In the genomic region with DNA sequence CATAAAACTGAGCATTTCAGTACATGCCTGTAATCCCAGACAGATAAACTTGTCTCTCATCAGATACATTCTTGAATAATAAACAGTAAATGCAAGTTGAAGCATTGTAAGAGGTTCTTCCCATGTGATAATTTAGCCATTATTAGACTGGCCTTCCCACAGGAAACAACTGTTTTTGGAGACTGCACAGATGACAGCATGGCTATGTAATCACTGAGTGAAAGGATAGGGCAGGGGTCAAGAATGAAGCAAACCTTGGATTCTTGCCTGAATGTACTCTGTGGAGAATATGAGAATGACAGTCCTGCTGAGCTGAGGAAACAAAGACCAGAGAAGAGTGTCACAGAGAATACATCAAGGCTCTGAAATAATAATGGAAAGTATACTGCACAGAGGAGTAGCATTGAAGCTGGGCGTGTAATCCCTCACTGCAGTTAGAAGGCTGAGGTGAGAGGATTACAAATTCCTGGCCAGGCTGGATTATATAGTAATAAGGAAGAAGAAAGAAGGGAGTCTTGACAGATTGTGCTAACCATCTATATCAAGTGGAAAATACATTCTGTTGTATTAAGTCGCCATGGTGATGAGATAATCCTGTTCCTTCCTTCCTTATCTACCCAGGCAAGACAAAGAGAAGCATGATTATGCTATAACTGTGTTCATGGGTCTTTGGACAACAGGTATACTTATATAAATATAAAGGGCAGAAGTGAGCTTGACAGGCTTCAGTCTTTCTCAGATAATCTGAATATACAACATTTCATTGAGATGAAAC, we compare ENCODE assay signal across 10 mouse cellular contexts.
DNase-seq lines count a peak whose midpoint lies in the region; ATAC-seq lines count a peak whose summit lies in the region.
"Had no signal": no experiment of that assay in that cellular context is flagged by ENCODE, and none has a peak within 500 bp of the region (broad histone marks: within the 10 kb centered on the region; RNA-seq: fewer than 3 reads in every experiment).

No protein-coding gene starts in this region.

- H3K9me3 ChIP-seq in heart, embryonic 11.5 days (replicated peaks; ENCODE audit: control insufficient read depth, low read length) = no peaks in the 10 kb centered on the region
- no peaks in the 10 kb centered on the region for H3K9me3 ChIP-seq in lung, embryonic 16.5 days (ENCODE audit: control insufficient read depth, low read length)

- peak; percentile 15 for DNase-seq in kidney, adult 11 months
- no peak for DNase-seq in kidney, adult 18-20 months
- DNase-seq in adrenal gland, adult 8-10 months = peak; percentile 36
- DNase-seq in frontal cortex, adult 2 months (ENCODE audit: extremely low spot score in 1 of 2, low spot score in 1 of 2) = no peak
- DNase-seq in c-Kit-positive CD71-positive TER-119-positive erythroid progenitor cells, embryonic 14.5 days (ENCODE audit: low spot score) = no peak
- no peak for DNase-seq in thymus, postnatal 10 days (ENCODE audit: low spot score in 2 of 2)
- DNase-seq: thymus, postnatal 25 days had no signal

- peaks cover 9% of the 10 kb centered on the region; the same call in 1 of the 2 replicates for H3K4me1 ChIP-seq in heart, embryonic 11.5 days (ENCODE audit: control insufficient read depth, insufficient read depth, low read length)
- peaks cover 6% of the 10 kb centered on the region for H3K4me1 ChIP-seq in lung, embryonic 16.5 days (replicated peaks; ENCODE audit: control insufficient read depth, insufficient read depth, low read length)

- 61% methylated on average over 2 of the region's 2 CpGs for WGBS in heart, embryonic 11.5 days (ENCODE audit: insufficient replicate concordance)
- 60% methylated on average over 2 of the region's 2 CpGs for WGBS in lung, embryonic 16.5 days

- peak overlapping the region; percentile 70 for H3K27ac ChIP-seq in heart, embryonic 11.5 days (ENCODE audit: low read depth, low read length)
- peak overlapping the region; percentile 27; the same call in 1 of the 2 replicates for H3K27ac ChIP-seq in lung, embryonic 16.5 days (ENCODE audit: low read length)
- H3K27ac ChIP-seq: liver, embryonic 14.5 days had no signal

- ATAC-seq in heart, embryonic 11.5 days (replicated peaks; ENCODE audit: insufficient number of reproducible peaks, low FRiP score, low TSS enrichment) = peak; percentile 68; the same call in 1 of the 2 replicates
- peak; percentile 92 for ATAC-seq in lung, embryonic 16.5 days (ENCODE audit: low read depth)

- no peak overlapping the region for H3K4me2 ChIP-seq in heart, embryonic 11.5 days
- no peak overlapping the region for H3K4me2 ChIP-seq in lung, embryonic 16.5 days (ENCODE audit: low read depth, low read length)

- H3K36me3 ChIP-seq in heart, embryonic 11.5 days (ENCODE audit: control insufficient read depth, insufficient read depth, low read length) = no peaks in the 10 kb centered on the region
- H3K36me3 ChIP-seq in lung, embryonic 16.5 days (ENCODE audit: control insufficient read depth, insufficient read depth, low read length) = no peaks in the 10 kb centered on the region

- no peaks in the 10 kb centered on the region for H3K27me3 ChIP-seq in heart, embryonic 11.5 days (ENCODE audit: control insufficient read depth, insufficient read depth, low read length)
- no peaks in the 10 kb centered on the region for H3K27me3 ChIP-seq in lung, embryonic 16.5 days (ENCODE audit: control insufficient read depth, insufficient read depth, low read depth, low read length)

- no peak overlapping the region for H3K9ac ChIP-seq in heart, embryonic 11.5 days (ENCODE audit: low read depth, low read length)
- H3K9ac ChIP-seq in lung, embryonic 16.5 days (ENCODE audit: low read length) = no peak overlapping the region
- H3K9ac ChIP-seq: liver, embryonic 14.5 days had no signal

- H3K4me3 ChIP-seq in heart, embryonic 11.5 days (ENCODE audit: low read depth, low read length) = no peak overlapping the region
- no peak overlapping the region for H3K4me3 ChIP-seq in lung, embryonic 16.5 days (ENCODE audit: low read length)

Comparison
In these comparisons a context has a peak if more than half of its experiments do, and no peak if none do; other contexts are left out.
1. DNase-seq: peak in kidney, adult 11 months (single experiment) and adrenal gland, adult 8-10 months (single experiment); none in kidney, adult 18-20 months (single experiment), frontal cortex, adult 2 months (0 of 2), c-Kit-positive CD71-positive TER-119-positive erythroid progenitor cells, embryonic 14.5 days (single experiment) and thymus, postnatal 10 days (0 of 2).